Mouse (Mus musculus): ENCODE measurements around the gene Stra6l. TPM values are rescaled to one million over a fixed set of nuclear protein-coding genes. Genes with fewer than 3 reads are reported as not detected.

Stra6l gene
- 0.06 TPM for polyA plus RNA-seq (2017; shearing (Covaris generic))

DNA sequence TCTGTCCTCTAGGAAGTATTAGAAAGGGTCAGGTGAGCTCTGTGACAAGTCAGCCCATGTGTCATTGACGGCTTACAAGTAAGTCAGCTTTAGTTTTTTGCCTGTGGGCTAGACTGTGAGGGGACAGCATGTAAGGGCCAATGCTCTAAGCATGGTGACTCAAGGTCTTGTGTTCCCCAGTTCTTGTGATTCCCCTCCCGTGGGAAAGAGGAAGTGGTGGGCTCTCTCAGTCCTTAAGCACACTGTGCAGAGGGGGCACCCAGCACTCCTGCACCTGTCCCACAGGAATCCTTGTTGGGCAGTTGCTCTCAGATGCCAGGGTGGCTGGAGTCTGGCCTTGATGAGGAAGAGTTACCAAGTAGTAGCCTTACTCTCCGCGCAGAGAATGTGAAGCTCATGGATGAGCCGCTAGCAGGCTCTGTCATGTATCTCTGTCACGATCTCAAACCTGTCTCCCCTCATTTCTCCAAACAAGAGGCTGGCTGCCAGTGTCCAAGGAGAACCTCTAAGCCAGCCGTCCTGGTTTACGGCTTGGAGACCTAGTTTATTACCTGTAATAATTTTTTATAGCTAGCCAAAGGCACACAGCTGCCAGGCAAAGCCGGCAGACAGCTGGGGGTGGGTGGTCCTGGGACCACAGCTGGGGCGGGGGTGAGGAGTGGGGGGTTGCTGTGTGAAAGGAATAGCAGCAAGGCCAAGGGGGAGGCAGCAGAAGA lies at the start of gene Stra6l:
Gene Stra6l, plus strand, starts transcription at position 556 of the 716 bp plus-strand sequence.

GRCm38 (mm10) chr4:45798964-45799363 lies 49.5 kb upstream of the Stra6l start, which contains the start of gene Aldh1b1:
Aldh1b1 (plus strand) TSS chr4:45799022.

GRCm38 (mm10) chr4:45826275-45827040 lies 22.0 kb upstream of the Stra6l start, which contains the start of gene Igfbpl1:
Igfbpl1 (minus strand) TSS chr4:45826923.

DNA sequence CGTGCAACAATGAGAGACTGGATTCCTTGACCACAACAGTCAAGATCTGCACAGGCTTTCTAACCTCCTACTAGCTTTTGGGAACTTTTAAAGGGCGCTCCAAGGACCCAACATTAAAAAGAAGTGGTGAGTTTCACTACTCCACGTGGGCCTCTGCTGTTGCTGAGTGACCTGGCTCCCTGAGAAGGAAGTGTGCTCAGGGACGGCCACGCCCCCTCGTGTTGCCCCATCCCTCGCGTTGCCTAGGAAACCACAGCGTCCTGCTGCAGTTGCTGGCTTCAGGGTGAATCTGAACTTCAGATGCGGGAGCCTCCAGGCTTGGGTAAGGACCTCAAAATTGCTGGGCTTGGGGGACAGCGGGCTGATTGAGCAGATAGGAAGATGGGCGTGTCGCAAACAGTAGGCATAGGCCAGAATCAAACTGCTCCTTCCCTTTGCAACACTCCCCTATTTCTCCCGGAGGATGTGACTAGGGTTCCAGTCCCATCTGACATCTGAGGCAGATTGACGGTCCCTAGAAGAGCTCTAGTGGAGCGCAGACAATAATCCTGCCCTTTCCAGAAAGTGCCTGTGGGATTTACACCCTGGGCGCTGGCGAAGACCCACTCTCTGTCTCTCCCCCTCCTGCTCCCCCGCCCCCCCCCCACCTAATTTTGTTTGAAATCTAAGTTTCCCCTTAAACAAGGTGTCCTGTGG lies 41.8 kb downstream of the Stra6l start, which contains the start of gene Ccdc180:
Gene Ccdc180, plus strand, starts transcription at position 238 of the 696 bp plus-strand sequence.

Other genes starting within 250 kb of the Stra6l start
- gene Aldh1b1, start 49.6 kb upstream of the Stra6l start, polyA plus RNA-seq (2017; shearing (Covaris generic)), result 2.8 TPM
- not detected for gene Igfbpl1, start 21.7 kb upstream of the Stra6l start, polyA plus RNA-seq (2017; shearing (Covaris generic))
- 0.10 TPM for gene Ccdc180, start 41.6 kb downstream of the Stra6l start, polyA plus RNA-seq (2017; shearing (Covaris generic))
- 5.8 TPM for gene Tdrd7, start 116.7 kb downstream of the Stra6l start, polyA plus RNA-seq (2017; shearing (Covaris generic))
- not detected for gene Tmod1, start 190.3 kb downstream of the Stra6l start, polyA plus RNA-seq (2017; shearing (Covaris generic))

Measured in naive thymus-derived CD4-positive, alpha-beta T cell, adult 5 months (primary cell).